Mouse (Mus musculus) forebrain, embryonic 10.5 days (tissue): ENCODE data around the gene Edc3. TPM values are rescaled to one million over a fixed set of nuclear protein-coding genes. Genes with fewer than 3 reads are reported as not detected.
"Not testable (repeated sequence)": the region's sequence is repeated elsewhere in the genome, so short reads cannot be mapped to it uniquely, and the experiment has no call there.

Source experiments
- DNase-seq: peaks from one replicate; pipeline ENCODE4 v3.0.0-alpha.2; 2017; ENCODE audit warnings: low spot score; ENCODE audit errors: extremely low spot score
- H3K27ac ChIP-seq: fragments of 300-500 bp; sonication (generic); 2 replicates; pipeline ENCODE4 v1.5.1; 2016; ENCODE audit warnings: mild to moderate bottlenecking
- H3K27me3 ChIP-seq: fragments of 300-500 bp; sonication (generic); 2 replicates; pipeline ENCODE4 v1.6.1; 2016; ENCODE audit warnings: mild to moderate bottlenecking; ENCODE audit not compliant: poor library complexity, severe bottlenecking
- H3K36me3 ChIP-seq: fragments of 300-500 bp; sonication (generic); replicated peaks from 2 replicates; pipeline ENCODE4 v1.6.1; 2016; ENCODE audit warnings: mild to moderate bottlenecking, moderate library complexity
- H3K4me1 ChIP-seq: fragments of 300-500 bp; sonication (generic); 2 replicates; pipeline ENCODE4 v1.6.1; 2016
- H3K4me3 ChIP-seq: fragments of 300-500 bp; sonication (generic); 2 replicates; pipeline ENCODE4 v1.5.1; 2016; ENCODE audit warnings: mild to moderate bottlenecking, moderate library complexity
- H3K9me3 ChIP-seq: fragments of 300-500 bp; sonication (generic); 2 replicates; pipeline ENCODE4 v1.6.1; 2016; ENCODE audit warnings: mild to moderate bottlenecking, moderate library complexity
- WGBS: fragments of 180-500 bp; shearing (Covaris S2); methylation state at CpG from one replicate; pipeline ENCODE4 v1.1.7; 2016; 5-methylcytosine and 5-hydroxymethylcytosine counted together
- polyA plus RNA-seq: library from polyadenylated mRNA; unstranded; fragments of >200 nt; fragmentation: Nextera tagmentation; extraction: Ambion mirVana; gene quantifications from 2 replicates; pipeline ENCODE4 v1.2.1, GENCODE M21; 2016

The Edc3 gene
- polyA plus RNA-seq, 1 experiment from 2014 or later = 43.9 TPM

DNA sequence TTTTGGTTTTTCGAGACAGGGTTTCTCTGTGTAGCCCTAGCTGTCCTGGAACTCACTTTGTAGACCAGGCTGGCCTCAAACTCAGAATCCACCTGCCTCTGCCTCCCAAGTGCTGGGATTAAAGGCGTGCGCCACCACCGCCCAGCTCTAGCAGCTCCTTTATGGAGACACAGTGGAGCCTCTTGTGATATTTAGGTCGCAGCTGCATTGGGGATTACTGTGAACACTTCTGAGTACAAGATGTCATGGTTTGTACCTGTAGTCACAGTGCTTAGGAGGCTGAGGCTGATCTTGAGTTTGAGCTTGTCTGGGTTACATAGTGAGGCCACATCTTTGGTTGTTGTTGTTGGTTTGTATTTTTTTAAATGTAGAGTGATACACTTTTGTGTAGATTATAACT is 1.9 kb downstream of the Edc3 start:
- not testable (repeated sequence) for H3K4me3 ChIP-seq, H3K27me3 ChIP-seq, H3K27ac ChIP-seq, H3K9me3 ChIP-seq, DNase-seq
- Histone ChIP-seq H3K36me3 (peaks cover 44% of the 10 kb centered on the region), H3K4me1 (peaks cover 18% of the 10 kb centered on the region)
- 95% methylated on average over 5 of the region's 5 CpGs for WGBS

DNA sequence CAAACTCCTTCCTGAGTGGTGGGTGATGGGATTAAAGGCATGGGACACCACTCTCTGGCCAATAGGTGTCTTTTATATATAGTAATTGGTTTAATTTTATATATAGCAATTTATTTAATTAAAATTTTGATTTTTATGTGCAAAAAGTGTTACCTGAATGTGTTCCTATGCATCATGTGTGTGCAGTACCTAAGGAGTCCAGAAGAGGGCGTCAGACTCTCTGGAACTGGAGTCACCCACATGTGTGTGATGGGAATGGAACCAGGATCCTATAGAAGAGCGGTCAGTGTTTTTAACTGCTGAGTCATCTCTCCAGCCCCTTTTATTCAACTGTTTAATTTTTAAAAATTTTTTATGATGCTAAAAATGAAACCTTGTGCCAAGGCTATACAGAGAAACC is 3.9 kb downstream of the Edc3 start:
- peaks cover 63% of the 10 kb centered on the region for H3K36me3 ChIP-seq

DNA sequence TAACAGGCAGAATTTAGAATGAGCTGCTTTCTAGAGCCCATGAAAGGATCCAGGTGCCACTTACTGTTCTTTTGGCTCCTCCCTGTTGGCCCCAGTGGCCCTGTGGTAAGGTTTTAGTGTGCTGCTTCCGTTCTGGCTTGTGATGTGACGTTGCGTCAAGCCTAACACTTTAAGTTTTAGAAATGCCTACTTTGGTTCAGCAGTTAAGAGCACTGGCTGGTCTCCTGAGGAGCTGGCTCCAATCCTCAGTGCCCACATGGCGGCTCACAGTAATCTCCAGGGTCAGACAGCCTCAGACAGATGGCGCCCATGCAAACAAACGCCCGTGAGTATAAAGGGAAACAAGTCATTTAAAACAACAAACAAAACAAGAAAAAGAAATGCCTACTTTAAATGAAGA is 10.1 kb downstream of the Edc3 start:
- 95% methylated on average over 7 of the region's 7 CpGs for WGBS
- no peak overlapping the region for H3K27ac ChIP-seq
- no peaks in the 10 kb centered on the region for H3K9me3 ChIP-seq
- peaks cover 97% of the 10 kb centered on the region for H3K36me3 ChIP-seq
- H3K4me3 ChIP-seq = no peak overlapping the region
- DNase-seq = no peak
- H3K27me3 ChIP-seq = no peaks in the 10 kb centered on the region
- H3K4me1 ChIP-seq = no peaks in the 10 kb centered on the region

More for the DNA sequence above, 3.9 kb downstream of the Edc3 start:
- Histone ChIP-seq H3K4me1 (peaks cover 18% of the 10 kb centered on the region), H3K27me3 (no peaks in the 10 kb centered on the region), H3K9me3 (no peaks in the 10 kb centered on the region; the same call in 1 of the 2 replicates), H3K4me3 (no peak overlapping the region), H3K27ac (no peak overlapping the region)
- no peak for DNase-seq
- WGBS = 72% methylated on average over 2 of the region's 2 CpGs

DNA sequence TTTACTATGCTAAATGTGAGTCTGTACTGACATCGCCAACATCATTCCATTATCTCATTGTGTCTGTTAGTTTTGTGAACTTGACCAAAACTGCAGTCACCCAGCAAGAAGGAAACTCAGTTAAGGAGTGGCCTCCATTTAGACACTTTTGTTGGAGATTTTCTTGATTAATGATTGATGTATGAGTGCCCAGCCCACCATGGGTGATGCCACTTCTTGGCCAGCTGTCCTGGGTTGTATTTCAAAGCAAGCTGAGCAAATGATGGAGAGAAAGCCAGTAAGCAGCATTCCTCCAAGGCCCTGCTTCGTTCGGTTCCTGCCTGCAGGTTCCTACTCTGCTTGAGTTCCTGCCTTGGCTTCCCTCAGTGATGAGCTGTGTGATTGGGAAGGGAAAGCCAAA is 12.4 kb downstream of the Edc3 start:
- Histone ChIP-seq H3K36me3 (peaks cover 83% of the 10 kb centered on the region), H3K27me3 (no peaks in the 10 kb centered on the region)
- 93% methylated on average over 3 of the region's 3 CpGs for WGBS

DNA sequence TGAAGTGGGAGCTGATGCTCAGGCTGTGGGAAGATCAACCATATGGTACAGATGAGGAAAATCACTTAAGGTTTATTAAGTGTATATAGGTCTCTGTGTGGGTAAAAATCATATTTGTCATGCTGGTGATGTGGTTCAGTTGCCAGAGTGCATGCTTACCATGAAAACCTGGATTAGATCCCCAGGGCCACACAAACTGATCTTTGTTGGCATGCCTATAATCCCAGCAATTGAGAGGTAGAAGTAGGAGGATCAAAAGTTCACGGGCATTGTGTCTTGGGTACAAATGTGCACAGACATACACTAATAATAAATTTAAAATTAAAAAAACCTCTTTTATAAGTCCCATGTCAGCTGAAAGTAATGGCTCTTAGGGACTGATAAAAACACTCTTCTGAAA is 14.0 kb downstream of the Edc3 start:
- no peaks in the 10 kb centered on the region for H3K4me1 ChIP-seq
- 90% methylated on average over 1 of the region's 1 CpGs for WGBS
- H3K4me3 ChIP-seq = no peak overlapping the region
- H3K9me3 ChIP-seq = no peaks in the 10 kb centered on the region
- DNase-seq = no peak
- peaks cover 84% of the 10 kb centered on the region for H3K36me3 ChIP-seq
- no peak overlapping the region for H3K27ac ChIP-seq
- H3K27me3 ChIP-seq = no peaks in the 10 kb centered on the region

More for the DNA sequence above, 12.4 kb downstream of the Edc3 start:
- no peaks in the 10 kb centered on the region for H3K4me1 ChIP-seq
- H3K27ac ChIP-seq = no peak overlapping the region
- no peak overlapping the region for H3K4me3 ChIP-seq
- no peaks in the 10 kb centered on the region for H3K9me3 ChIP-seq
- no peak for DNase-seq

DNA sequence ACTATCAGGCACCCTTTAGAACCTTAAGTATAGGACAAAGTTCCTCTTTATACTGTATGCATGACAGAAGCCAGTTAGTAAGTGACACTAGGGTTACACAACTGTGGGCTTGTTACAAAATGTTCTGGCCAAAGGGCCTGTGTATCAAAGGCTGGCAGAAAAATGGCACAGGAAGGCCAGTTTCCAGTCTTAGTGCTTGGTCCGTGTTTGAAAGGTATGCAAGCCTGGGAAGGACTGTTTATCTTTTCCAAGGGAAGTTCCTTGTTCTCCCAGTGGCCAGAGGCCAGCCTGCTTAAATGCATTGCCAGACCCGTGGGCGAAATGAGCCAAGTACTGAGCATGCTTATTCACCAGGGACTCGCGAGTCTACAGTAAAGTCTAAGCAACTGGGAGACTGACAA is 15.0 kb downstream of the Edc3 start:
- DNase-seq = no peak
- H3K27ac ChIP-seq = no peak overlapping the region
- no peak overlapping the region for H3K4me3 ChIP-seq
- H3K4me1 ChIP-seq = no peaks in the 10 kb centered on the region
- no peaks in the 10 kb centered on the region for H3K27me3 ChIP-seq
- peaks cover 84% of the 10 kb centered on the region for H3K36me3 ChIP-seq
- H3K9me3 ChIP-seq = no peaks in the 10 kb centered on the region
- WGBS = 86% methylated on average over 5 of the region's 5 CpGs

DNA sequence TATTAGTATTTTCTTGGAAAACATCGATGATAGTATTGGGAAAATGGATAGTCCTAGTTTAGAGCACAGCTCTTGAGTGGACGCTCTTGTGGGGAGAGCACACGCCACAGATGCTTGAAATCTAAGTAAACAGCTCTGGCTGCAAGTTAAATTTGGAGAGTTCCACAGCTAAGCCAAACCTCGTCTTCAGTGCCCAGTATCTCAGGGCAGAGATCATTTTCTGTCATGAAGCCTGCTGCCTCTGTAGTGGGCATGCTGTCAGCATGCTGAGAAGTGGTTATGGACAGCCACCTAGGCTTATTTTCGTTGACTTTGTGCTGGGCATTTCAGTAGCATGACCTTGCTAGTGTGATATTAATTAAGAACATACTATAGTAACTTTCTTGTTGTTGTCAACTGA is 15.5 kb downstream of the Edc3 start:
- Histone ChIP-seq H3K9me3 (no peaks in the 10 kb centered on the region), H3K27me3 (no peaks in the 10 kb centered on the region), H3K4me3 (no peak overlapping the region), H3K36me3 (peaks cover 83% of the 10 kb centered on the region), H3K4me1 (no peaks in the 10 kb centered on the region), H3K27ac (no peak overlapping the region)
- WGBS = 92% methylated on average over 5 of the region's 5 CpGs
- no peak for DNase-seq

DNA sequence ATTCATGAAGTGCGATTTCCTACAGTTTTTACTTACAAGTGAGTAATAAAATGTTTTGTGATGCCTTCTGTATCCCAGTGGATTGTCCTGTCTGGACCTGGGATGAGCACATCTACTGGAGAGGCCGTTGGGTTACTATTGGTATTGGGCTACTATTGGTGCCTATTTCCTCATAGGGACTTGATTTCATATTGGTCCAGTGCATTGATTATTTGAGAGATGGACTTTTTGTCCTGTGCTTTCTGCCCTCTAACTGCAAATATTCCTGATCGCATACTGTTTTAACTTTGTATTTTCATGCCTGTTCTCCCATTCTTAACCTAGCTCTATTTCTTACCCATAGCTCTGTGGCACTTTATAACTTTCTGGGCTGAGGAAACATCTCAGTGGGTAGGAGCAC is 16.4 kb downstream of the Edc3 start:
- H3K4me1 ChIP-seq = no peaks in the 10 kb centered on the region
- no peaks in the 10 kb centered on the region for H3K27me3 ChIP-seq
- 93% methylated on average over 3 of the region's 3 CpGs for WGBS
- no peaks in the 10 kb centered on the region for H3K9me3 ChIP-seq
- DNase-seq = no peak
- H3K4me3 ChIP-seq = no peak overlapping the region
- peaks cover 83% of the 10 kb centered on the region for H3K36me3 ChIP-seq
- no peak overlapping the region for H3K27ac ChIP-seq

DNA sequence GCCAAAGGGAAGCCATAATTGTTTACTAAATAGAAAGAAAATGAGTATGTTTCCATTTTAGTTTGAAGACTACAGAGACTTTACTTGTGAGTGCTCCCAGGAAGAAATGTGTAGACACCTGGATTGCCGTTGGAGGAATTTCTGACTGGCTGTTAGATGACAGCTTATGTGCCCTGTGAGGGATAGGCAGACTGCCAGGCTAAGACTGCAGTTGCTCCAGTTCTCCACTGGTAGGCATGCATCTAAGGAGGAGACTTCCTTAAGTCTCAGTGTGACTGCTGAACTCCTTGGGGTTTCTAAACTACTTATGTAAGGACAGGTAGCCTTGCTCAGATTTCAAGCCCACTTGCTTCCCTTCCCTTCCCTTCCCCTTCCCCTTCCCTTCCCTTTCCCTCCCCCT is 20.0 kb downstream of the Edc3 start:
- H3K4me1 ChIP-seq = no peaks in the 10 kb centered on the region
- H3K9me3 ChIP-seq = no peaks in the 10 kb centered on the region
- WGBS = 94% methylated on average over 1 of the region's 1 CpGs
- no peak overlapping the region for H3K4me3 ChIP-seq
- peaks cover 76% of the 10 kb centered on the region for H3K36me3 ChIP-seq
- H3K27ac ChIP-seq = no peak overlapping the region
- DNase-seq = no peak
- no peaks in the 10 kb centered on the region for H3K27me3 ChIP-seq

DNA sequence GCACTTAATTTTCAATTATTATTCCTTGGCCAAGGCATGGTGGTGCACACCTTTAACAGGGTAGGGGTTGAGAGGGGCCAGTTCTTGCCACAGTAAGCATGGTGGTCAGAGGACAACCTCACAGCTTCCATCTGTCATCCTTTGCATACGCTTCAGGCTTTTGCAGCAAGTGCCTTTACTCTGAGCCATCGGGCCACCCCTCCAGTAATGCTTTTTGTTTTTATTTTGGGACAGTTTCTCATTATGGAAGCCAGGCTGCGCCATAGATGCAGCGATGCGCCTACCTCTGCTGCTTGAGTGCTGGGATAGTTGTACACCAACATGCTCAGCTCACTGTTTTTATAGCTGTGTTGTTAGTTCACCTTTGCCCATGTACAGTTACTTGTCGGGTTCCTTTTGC is 25.3 kb downstream of the Edc3 start:
- WGBS = 93% methylated on average over 6 of the region's 6 CpGs

DNA sequence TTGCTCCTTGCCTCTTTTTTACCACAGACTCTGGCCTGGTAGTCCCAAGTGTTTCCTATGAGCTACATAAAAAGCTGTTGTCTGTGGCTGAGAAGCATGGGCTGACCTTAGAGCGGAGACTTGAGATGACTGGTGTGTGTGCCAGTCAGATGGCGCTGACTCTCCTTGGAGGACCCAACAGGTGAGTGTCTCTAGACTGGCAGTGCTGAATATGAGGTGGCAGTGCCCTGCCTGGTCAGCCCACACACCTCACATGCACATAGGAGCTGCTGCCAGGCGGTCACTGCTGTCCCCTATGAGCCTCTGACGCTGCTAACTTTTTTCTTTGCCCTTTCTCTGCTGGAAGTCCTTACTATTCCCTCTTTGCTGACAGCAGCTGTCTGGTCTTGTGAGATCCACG is 31.5 kb downstream of the Edc3 start:
- 92% methylated on average over 5 of the region's 5 CpGs for WGBS
- DNase-seq = no peak
- Histone ChIP-seq H3K4me1 (no peaks in the 10 kb centered on the region), H3K27ac (no peak overlapping the region), H3K27me3 (no peaks in the 10 kb centered on the region), H3K9me3 (no peaks in the 10 kb centered on the region), H3K36me3 (peaks cover 70% of the 10 kb centered on the region), H3K4me3 (no peak overlapping the region)

More for the DNA sequence above, 25.3 kb downstream of the Edc3 start:
- Histone ChIP-seq H3K4me1 (no peaks in the 10 kb centered on the region), H3K27me3 (no peaks in the 10 kb centered on the region), H3K4me3 (no peak overlapping the region), H3K36me3 (peaks cover 70% of the 10 kb centered on the region), H3K27ac (no peak overlapping the region), H3K9me3 (no peaks in the 10 kb centered on the region)
- no peak for DNase-seq

DNA sequence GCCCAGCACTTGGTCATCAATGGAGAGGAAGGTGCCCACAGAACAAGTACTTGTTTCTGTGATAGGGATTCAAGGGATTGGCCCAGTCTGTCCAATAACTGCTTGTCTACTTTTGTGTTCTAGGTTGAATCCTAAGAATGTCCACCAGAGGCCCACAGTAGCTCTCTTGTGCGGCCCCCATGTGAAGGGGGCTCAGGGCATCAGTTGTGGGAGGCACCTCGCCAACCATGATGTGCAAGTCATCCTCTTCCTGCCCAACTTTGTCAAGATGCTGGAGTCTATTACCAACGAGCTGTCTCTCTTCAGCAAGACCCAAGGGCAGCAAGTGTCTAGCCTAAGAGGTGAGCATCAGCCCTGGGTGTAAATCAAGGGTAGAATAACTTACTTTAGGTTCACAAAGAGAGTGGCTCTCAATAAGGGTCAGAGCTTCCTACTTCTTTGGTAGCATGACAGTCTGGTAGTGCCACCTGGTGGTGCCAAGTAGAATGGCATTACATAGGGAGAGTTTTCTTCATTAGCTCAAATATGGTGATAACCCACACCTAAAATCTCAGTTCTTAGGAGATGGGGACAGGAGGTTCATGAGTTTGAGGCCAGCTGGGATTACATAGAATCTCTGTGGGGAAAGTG is 36.2 kb downstream of the Edc3 start:
- 78% methylated on average over 3 of the region's 3 CpGs for WGBS
- Histone ChIP-seq H3K27me3 (no peaks in the 10 kb centered on the region), H3K4me1 (no peaks in the 10 kb centered on the region), H3K4me3 (no peak overlapping the region), H3K36me3 (peaks cover 96% of the 10 kb centered on the region), H3K9me3 (no peaks in the 10 kb centered on the region), H3K27ac (no peak overlapping the region)
- DNase-seq = no peak

DNA sequence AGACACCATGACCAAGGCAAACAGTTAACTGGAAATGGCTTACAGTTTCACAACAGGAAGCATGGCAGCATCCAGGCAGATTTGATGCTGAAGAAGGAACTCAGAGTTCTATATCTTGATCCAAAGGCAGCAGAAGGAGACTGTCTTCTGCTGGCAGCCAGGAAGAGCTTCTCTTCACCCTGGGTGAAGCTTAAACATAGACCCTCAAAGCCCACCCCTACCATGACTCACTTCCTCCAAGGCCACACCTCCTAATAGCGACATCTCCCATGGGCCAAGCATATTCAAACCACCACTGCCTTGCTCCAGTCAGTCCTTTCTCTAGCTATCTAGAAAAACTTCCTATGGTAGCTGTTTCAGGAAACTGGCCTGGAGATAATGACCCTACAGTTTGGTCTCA is 38.7 kb downstream of the Edc3 start:
- Histone ChIP-seq H3K4me3 (no peak overlapping the region), H3K4me1 (no peaks in the 10 kb centered on the region), H3K27me3 (no peaks in the 10 kb centered on the region), H3K27ac (no peak overlapping the region), H3K36me3 (peaks cover 96% of the 10 kb centered on the region), H3K9me3 (no peaks in the 10 kb centered on the region)
- 86% methylated on average over 1 of the region's 1 CpGs for WGBS
- DNase-seq = no peak

DNA sequence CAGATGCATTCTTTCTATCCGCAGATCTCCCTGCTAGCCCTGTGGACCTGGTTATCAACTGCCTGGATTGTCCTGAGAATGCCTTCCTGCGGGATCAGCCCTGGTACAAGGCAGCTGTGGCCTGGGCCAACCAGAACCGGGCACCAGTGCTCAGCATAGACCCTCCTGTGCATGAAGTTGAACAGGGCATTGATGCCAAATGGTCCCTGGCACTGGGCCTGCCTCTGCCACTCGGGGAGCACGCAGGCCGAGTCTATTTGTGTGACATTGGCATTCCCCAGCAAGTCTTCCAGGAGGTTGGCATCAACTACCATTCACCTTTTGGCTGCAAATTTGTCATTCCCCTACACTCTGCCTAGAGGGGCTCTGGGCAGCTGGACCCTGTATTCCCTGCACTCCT is 39.8 kb downstream of the Edc3 start:
- Histone ChIP-seq H3K27ac (no peak overlapping the region), H3K4me3 (no peak overlapping the region), H3K4me1 (no peaks in the 10 kb centered on the region), H3K9me3 (no peaks in the 10 kb centered on the region), H3K36me3 (peaks cover 96% of the 10 kb centered on the region), H3K27me3 (no peaks in the 10 kb centered on the region)
- no peak for DNase-seq
- 96% methylated on average over 6 of the region's 6 CpGs for WGBS
